Mouse (Mus musculus): ENCODE measurements around the gene Gcnt2. TPM values are rescaled to one million over a fixed set of nuclear protein-coding genes. Genes with fewer than 3 reads are reported as not detected.

Gcnt2 gene
- polyA plus RNA-seq (2017; shearing (Covaris generic)), result 0.31 TPM

GRCm38 (mm10) chr13:40859652-40860399, at the start of gene Gcnt2:
Gene Gcnt2 (plus strand): TSS chr13:40859754.

GRCm38 (mm10) chr13:41000926-41001639, 141.5 kb downstream of the Gcnt2 start, which contains the start of gene Pak1ip1:
Gene Pak1ip1 (plus strand): TSS chr13:41001023.

Other genes with a start within 250 kb of the Gcnt2 start
- gene Tfap2a, start 121.4 kb upstream of the Gcnt2 start, polyA plus RNA-seq (2017; shearing (Covaris generic)), result 0.11 TPM
- gene Pak1ip1, start 141.3 kb downstream of the Gcnt2 start, polyA plus RNA-seq (2017; shearing (Covaris generic)), result 101 TPM
- gene Tmem14c, start 156.5 kb downstream of the Gcnt2 start, polyA plus RNA-seq (2017; shearing (Covaris generic)), result 163 TPM
- not detected for gene Mak, start 220.0 kb downstream of the Gcnt2 start, polyA plus RNA-seq (2017; shearing (Covaris generic))

Measured in CD4-positive, CD25-positive, alpha-beta regulatory T cell (primary cell).